Mouse (Mus musculus) midbrain, embryonic 10.5 days (tissue): ENCODE measurements around the gene Mrpl52. TPM values are rescaled to one million over a fixed set of nuclear protein-coding genes. Genes with fewer than 3 reads are reported as not detected.

ENCODE experiments used
- DNase-seq: peaks from one replicate; pipeline ENCODE4 v3.0.0-alpha.2; 2017; ENCODE audit warnings: low spot score
- H3K27ac ChIP-seq: fragments of 300-500 bp; sonication (generic); replicated peaks from 2 replicates; pipeline ENCODE4 v1.5.1; 2016; ENCODE audit warnings: mild to moderate bottlenecking
- H3K27me3 ChIP-seq: fragments of 300-500 bp; sonication (generic); 2 replicates; pipeline ENCODE4 v1.6.1; 2016; ENCODE audit warnings: low read depth, mild to moderate bottlenecking; ENCODE audit not compliant: poor library complexity, severe bottlenecking
- H3K36me3 ChIP-seq: fragments of 300-500 bp; sonication (generic); 2 replicates; pipeline ENCODE4 v1.6.1; 2016; ENCODE audit warnings: mild to moderate bottlenecking, moderate library complexity
- H3K4me1 ChIP-seq: fragments of 300-500 bp; sonication (generic); 2 replicates; pipeline ENCODE4 v1.6.1; 2016
- H3K4me3 ChIP-seq: fragments of 300-500 bp; sonication (generic); 2 replicates; pipeline ENCODE4 v1.5.1; 2016; ENCODE audit warnings: mild to moderate bottlenecking, moderate library complexity
- H3K9me3 ChIP-seq: fragments of 300-500 bp; sonication (generic); replicated peaks from 2 replicates; pipeline ENCODE4 v1.6.1; 2016; ENCODE audit warnings: mild to moderate bottlenecking
- WGBS: fragments of 180-500 bp; shearing (Covaris S2); methylation state at CpG from one replicate; pipeline ENCODE4 v1.1.7; 2016; 5-methylcytosine and 5-hydroxymethylcytosine counted together
- polyA plus RNA-seq: library from polyadenylated mRNA; unstranded; fragments of >200 nt; fragmentation: Nextera tagmentation; extraction: Ambion mirVana; gene quantifications from 2 replicates; pipeline ENCODE4 v1.2.1, GENCODE M21; 2016

Gene Mrpl52
- polyA plus RNA-seq, 1 experiment from 2014 or later, result 211 TPM

- Histone ChIP-seq H3K27ac (0 out of 2 replicates have a peak overlapping the region, but pooled peaks have one; percentile 23), H3K36me3 (peaks cover 36% of the 10 kb centered on the region), H3K27me3 (peaks cover 8% of the 10 kb centered on the region; the same call in 1 of the 2 replicates), H3K9me3 (no peaks in the 10 kb centered on the region), H3K4me3 (no peak overlapping the region), H3K4me1 (peaks cover 40% of the 10 kb centered on the region)
- WGBS, result 34% methylated on average over 3 of the region's 3 CpGs
- DNase-seq, result no peak
These were observed 16.5 kb downstream of the Mrpl52 start for GRCm38 (mm10) chr14:54443196-54443595.

- 65% methylated on average over 15 of the region's 15 CpGs for WGBS
- H3K36me3 ChIP-seq, result peaks cover 28% of the 10 kb centered on the region
- no peak overlapping the region; the same call in 1 of the 2 replicates for H3K27ac ChIP-seq
- peaks cover 8% of the 10 kb centered on the region; the same call in 1 of the 2 replicates for H3K27me3 ChIP-seq
- no peak for DNase-seq
- peaks cover 37% of the 10 kb centered on the region for H3K4me1 ChIP-seq
- H3K4me3 ChIP-seq, result no peak overlapping the region
- H3K9me3 ChIP-seq, result no peaks in the 10 kb centered on the region
These were observed 17.3 kb downstream of the Mrpl52 start for GRCm38 (mm10) chr14:54443712-54444618.

- no peak for DNase-seq
- WGBS, result 53% methylated on average over 3 of the region's 3 CpGs
These were observed 18.8 kb downstream of the Mrpl52 start for GRCm38 (mm10) chr14:54445476-54445875.

GRCm38 (mm10) chr14:54453566-54453965, 26.9 kb downstream of the Mrpl52 start:
- Histone ChIP-seq H3K27me3 (no peaks in the 10 kb centered on the region), H3K36me3 (no peaks in the 10 kb centered on the region), H3K4me1 (no peaks in the 10 kb centered on the region), H3K9me3 (no peaks in the 10 kb centered on the region), H3K27ac (no peak overlapping the region), H3K4me3 (no peak overlapping the region)
- 88% methylated on average over 9 of the region's 9 CpGs for WGBS
- no peak for DNase-seq

More at GRCm38 (mm10) chr14:54445476-54445875, 18.8 kb downstream of the Mrpl52 start:
- Histone ChIP-seq H3K27ac (no peak overlapping the region), H3K4me3 (no peak overlapping the region), H3K4me1 (peaks cover 22% of the 10 kb centered on the region), H3K36me3 (peaks cover 13% of the 10 kb centered on the region), H3K9me3 (no peaks in the 10 kb centered on the region), H3K27me3 (peaks cover 8% of the 10 kb centered on the region; the same call in 1 of the 2 replicates)

- Histone ChIP-seq H3K27me3 (no peaks in the 10 kb centered on the region), H3K4me3 (no peak overlapping the region), H3K36me3 (no peaks in the 10 kb centered on the region), H3K9me3 (no peaks in the 10 kb centered on the region), H3K4me1 (no peaks in the 10 kb centered on the region), H3K27ac (no peak overlapping the region)
- WGBS, result 87% methylated on average over 11 of the region's 11 CpGs
- DNase-seq, result no peak
These were observed 28.2 kb downstream of the Mrpl52 start for GRCm38 (mm10) chr14:54454669-54455528.

GRCm38 (mm10) chr14:54457907-54458569, 31.3 kb downstream of the Mrpl52 start:
- Histone ChIP-seq H3K9me3 (no peaks in the 10 kb centered on the region), H3K4me3 (no peak overlapping the region), H3K27ac (no peak overlapping the region), H3K36me3 (no peaks in the 10 kb centered on the region), H3K4me1 (no peaks in the 10 kb centered on the region), H3K27me3 (no peaks in the 10 kb centered on the region)
- no peak for DNase-seq
- WGBS, result 88% methylated on average over 14 of the region's 14 CpGs

- 87% methylated on average over 4 of the region's 4 CpGs for WGBS
- Histone ChIP-seq H3K9me3 (no peaks in the 10 kb centered on the region), H3K4me1 (peaks cover 19% of the 10 kb centered on the region), H3K4me3 (no peak overlapping the region), H3K36me3 (peaks cover 4% of the 10 kb centered on the region; the same call in 1 of the 2 replicates), H3K27me3 (no peaks in the 10 kb centered on the region), H3K27ac (no peak overlapping the region)
- DNase-seq, result no peak
These were observed 35.4 kb downstream of the Mrpl52 start for GRCm38 (mm10) chr14:54462146-54462545.

GRCm38 (mm10) chr14:54463108-54463958, 36.6 kb downstream of the Mrpl52 start:
- DNase-seq, result no peak
- peak overlapping the region; percentile 86 for H3K27ac ChIP-seq
- H3K4me1 ChIP-seq, result peaks cover 23% of the 10 kb centered on the region
- no peaks in the 10 kb centered on the region for H3K27me3 ChIP-seq
- H3K4me3 ChIP-seq, result peak overlapping the region; percentile 89
- H3K36me3 ChIP-seq, result peaks cover 16% of the 10 kb centered on the region
- H3K9me3 ChIP-seq, result no peaks in the 10 kb centered on the region
- 17% methylated on average over 12 of the region's 12 CpGs for WGBS

GRCm38 (mm10) chr14:54463959-54464292, 37.2 kb downstream of the Mrpl52 start, which contains the start of gene Lrp10:
TSS of gene Lrp10 (plus strand) at chr14:54464137.
- WGBS, result under 1% methylated on average over 35 of the region's 35 CpGs
- peak; percentile 91 for DNase-seq
- Histone ChIP-seq H3K4me1 (peaks cover 23% of the 10 kb centered on the region), H3K36me3 (peaks cover 22% of the 10 kb centered on the region), H3K27ac (peak within 1 kb of the TSS; percentile 86), H3K4me3 (peak within 1 kb of the TSS; percentile 89), H3K9me3 (no peaks in the 10 kb centered on the region), H3K27me3 (no peaks in the 10 kb centered on the region)

- no peaks in the 10 kb centered on the region for H3K9me3 ChIP-seq
- H3K27ac ChIP-seq, result peak overlapping the region; percentile 86
- under 1% methylated on average over 57 of the region's 57 CpGs for WGBS
- peak overlapping the region; percentile 89 for H3K4me3 ChIP-seq
- H3K27me3 ChIP-seq, result no peaks in the 10 kb centered on the region
- peaks cover 27% of the 10 kb centered on the region for H3K36me3 ChIP-seq
- peaks cover 23% of the 10 kb centered on the region for H3K4me1 ChIP-seq
- peak; percentile 73 for DNase-seq
These were observed 37.7 kb downstream of the Mrpl52 start for GRCm38 (mm10) chr14:54464293-54465005.

- Histone ChIP-seq H3K4me1 (peaks cover 21% of the 10 kb centered on the region), H3K27ac (no peak overlapping the region), H3K36me3 (peaks cover 38% of the 10 kb centered on the region), H3K9me3 (no peaks in the 10 kb centered on the region), H3K27me3 (peaks cover 10% of the 10 kb centered on the region; the same call in 1 of the 2 replicates), H3K4me3 (no peak overlapping the region)
- WGBS, result 91% methylated on average over 2 of the region's 2 CpGs
- no peak for DNase-seq
These were observed 44.8 kb downstream of the Mrpl52 start for GRCm38 (mm10) chr14:54471467-54471866.
